Mouse (Mus musculus) splenic B cell, adult 2 months (primary cell): ENCODE results near the gene Arhgdib.

Experiments used
- DNase-seq: peaks from one replicate; pipeline ENCODE4 v3.0.0-alpha.2; 2011; ENCODE audit warnings: low read depth, low spot score
- H3K27me3 ChIP-seq: 2 replicates; pipeline ENCODE4 v1.6.1; 2012; ENCODE audit warnings: mild to moderate bottlenecking, low read length, moderate library complexity, mixed read lengths; ENCODE audit not compliant: control insufficient read depth, poor library complexity, insufficient read depth, severe bottlenecking
- H3K36me3 ChIP-seq: 2 replicates; pipeline ENCODE4 v1.6.1; 2012; ENCODE audit warnings: mild to moderate bottlenecking, low read length, moderate library complexity, mixed read lengths; ENCODE audit not compliant: control insufficient read depth, poor library complexity, insufficient read depth, severe bottlenecking

Arhgdib gene

GRCm38 (mm10) chr6:136964609-136965510, 23.2 kb upstream of the Arhgdib start:
- Histone ChIP-seq H3K36me3 (no peaks in the 10 kb centered on the region), H3K27me3 (no peaks in the 10 kb centered on the region)
- peak; percentile 71 for DNase-seq

GRCm38 (mm10) chr6:136962957-136963356, 21.3 kb upstream of the Arhgdib start:
- Histone ChIP-seq H3K36me3 (no peaks in the 10 kb centered on the region), H3K27me3 (no peaks in the 10 kb centered on the region)
- DNase-seq = no peak

- no peak for DNase-seq
- Histone ChIP-seq H3K27me3 (no peaks in the 10 kb centered on the region), H3K36me3 (no peaks in the 10 kb centered on the region)
These were observed 17.4 kb upstream of the Arhgdib start for GRCm38 (mm10) chr6:136959131-136959530.

GRCm38 (mm10) chr6:136957062-136957461, 15.4 kb upstream of the Arhgdib start:
- no peaks in the 10 kb centered on the region for H3K36me3 ChIP-seq
- H3K27me3 ChIP-seq = no peaks in the 10 kb centered on the region
- no peak for DNase-seq

GRCm38 (mm10) chr6:136955240-136955639, 13.5 kb upstream of the Arhgdib start:
- DNase-seq = no peak
- H3K36me3 ChIP-seq = no peaks in the 10 kb centered on the region
- no peaks in the 10 kb centered on the region for H3K27me3 ChIP-seq

- no peak for DNase-seq
- Histone ChIP-seq H3K36me3 (no peaks in the 10 kb centered on the region), H3K27me3 (no peaks in the 10 kb centered on the region)
These were observed 13.0 kb upstream of the Arhgdib start for GRCm38 (mm10) chr6:136954715-136955114.

GRCm38 (mm10) chr6:136954192-136954591, 12.5 kb upstream of the Arhgdib start:
- no peak for DNase-seq
- no peaks in the 10 kb centered on the region for H3K27me3 ChIP-seq
- no peaks in the 10 kb centered on the region for H3K36me3 ChIP-seq

GRCm38 (mm10) chr6:136952930-136953329, 11.2 kb upstream of the Arhgdib start:
- H3K36me3 ChIP-seq = no peaks in the 10 kb centered on the region
- no peaks in the 10 kb centered on the region for H3K27me3 ChIP-seq
- no peak for DNase-seq

- H3K27me3 ChIP-seq = no peaks in the 10 kb centered on the region
- no peaks in the 10 kb centered on the region for H3K36me3 ChIP-seq
- no peak for DNase-seq
These were observed 8.5 kb upstream of the Arhgdib start for GRCm38 (mm10) chr6:136950171-136950570.

GRCm38 (mm10) chr6:136947716-136948115, 6.0 kb upstream of the Arhgdib start:
- DNase-seq = no peak
- no peaks in the 10 kb centered on the region for H3K36me3 ChIP-seq
- no peaks in the 10 kb centered on the region for H3K27me3 ChIP-seq

GRCm38 (mm10) chr6:136946943-136947342, 5.2 kb upstream of the Arhgdib start:
- DNase-seq = peak; percentile 50

GRCm38 (mm10) chr6:136946241-136946640, 4.5 kb upstream of the Arhgdib start:
- peak; percentile 78 for DNase-seq
- no peaks in the 10 kb centered on the region for H3K36me3 ChIP-seq
- H3K27me3 ChIP-seq = no peaks in the 10 kb centered on the region

More at GRCm38 (mm10) chr6:136946943-136947342, 5.2 kb upstream of the Arhgdib start:
- no peaks in the 10 kb centered on the region for H3K27me3 ChIP-seq
- H3K36me3 ChIP-seq = no peaks in the 10 kb centered on the region

- no peaks in the 10 kb centered on the region for H3K27me3 ChIP-seq
- no peak for DNase-seq
- H3K36me3 ChIP-seq = no peaks in the 10 kb centered on the region
These were observed 2.8 kb upstream of the Arhgdib start for GRCm38 (mm10) chr6:136944511-136944910.

- no peaks in the 10 kb centered on the region for H3K27me3 ChIP-seq
- DNase-seq = no peak
- H3K36me3 ChIP-seq = no peaks in the 10 kb centered on the region; the same call in 1 of the 2 replicates
These were observed 1.7 kb upstream of the Arhgdib start for GRCm38 (mm10) chr6:136943392-136943791.

GRCm38 (mm10) chr6:136942280-136942679, 581 bp upstream of the Arhgdib start:
- no peak for DNase-seq
- H3K36me3 ChIP-seq = no peaks in the 10 kb centered on the region; the same call in 1 of the 2 replicates
- H3K27me3 ChIP-seq = no peaks in the 10 kb centered on the region
